Mouse (Mus musculus): Measurements from ENCODE around the gene Isyna1.

GRCm38 (mm10) chr8:70585258-70585652, 8.9 kb upstream of the Isyna1 start:
- no peak for TF ChIP-seq HCFC1 (IDR thresholded peaks at IDR 0.05; ENCODE audit: borderline replicate concordance, insufficient read depth, low read length)
- TF ChIP-seq CHD2 (IDR thresholded peaks at IDR 0.05; ENCODE audit: low read depth, low read length): no peak
- TF ChIP-seq ZC3H11A (IDR thresholded peaks at IDR 0.05; ENCODE audit: borderline replicate concordance, low read depth, low read length): 0 out of 2 replicates have a peak, but pooled peaks have one; percentile 14
- no peak for TF ChIP-seq MAFK (IDR thresholded peaks at IDR 0.05; ENCODE audit: insufficient read depth, low read depth, low read length)
- no peak for TF ChIP-seq ZNF384 (IDR thresholded peaks at IDR 0.05; ENCODE audit: low read depth, low read length)
